Mouse (Mus musculus) left cerebral cortex, postnatal 10 days (tissue): ENCODE results near the gene H2-DMb2. TPM values are rescaled to one million over a fixed set of nuclear protein-coding genes. Genes with fewer than 3 reads are reported as not detected.

Experiments used
- DNase-seq, 2 experiments: peaks; one replicate each; pipeline ENCODE4 v3.0.0; 2021 to 2022; ENCODE audit warnings: low spot score in 2 of 2, mixed read lengths in 1 of 2; ENCODE audit errors: extremely low spot score in 1 of 2
- intact Hi-C: fragments of 180-260 bp; cut with DNase I; formaldehyde crosslinking; loops from one replicate; pipeline ENCODE4 v1.15.1; 2025
- total RNA-seq, 2 experiments: library from RNA; stranded (reverse); gene quantifications; 2 replicates each; pipeline ENCODE4 v1.2.3; 2021

The H2-DMb2 gene
- total RNA-seq, 2 experiments from 2014 or later, result 0.99 to 1.4 TPM

DNA sequence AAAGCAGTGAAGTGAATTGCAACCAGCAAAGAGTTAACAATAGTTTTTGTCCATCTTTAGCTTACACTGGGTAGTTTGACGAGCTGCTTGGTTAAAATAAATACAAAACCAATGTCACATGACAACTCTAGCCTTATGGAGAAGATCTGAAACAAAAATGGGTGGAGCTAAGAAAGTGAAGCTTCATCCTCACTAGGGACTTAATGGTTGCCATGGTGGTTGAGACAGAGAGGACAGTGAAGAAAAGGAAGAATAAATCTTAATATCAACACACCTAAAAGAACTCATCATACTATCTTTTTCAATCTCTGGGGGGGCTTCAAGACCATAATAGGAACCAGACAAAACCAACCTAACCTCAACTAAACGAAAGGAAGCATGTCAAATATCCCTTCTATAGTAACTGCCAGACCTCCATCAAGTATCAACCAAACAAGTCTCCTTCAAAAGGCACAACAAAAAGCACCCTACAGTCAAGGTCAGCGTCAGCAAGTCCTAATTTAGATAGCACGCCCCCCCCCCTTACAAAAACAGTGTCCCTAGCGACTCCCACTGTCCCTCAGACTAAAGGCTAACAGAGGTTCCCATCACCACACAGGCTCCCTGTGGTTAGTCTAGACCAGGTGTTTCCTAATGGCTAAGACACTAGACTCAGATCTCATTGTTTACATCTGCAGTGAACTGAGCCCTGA is 25.5 kb upstream of the H2-DMb2 start:
- intact Hi-C loops, result no loop called here
- DNase-seq, result no peak

DNA sequence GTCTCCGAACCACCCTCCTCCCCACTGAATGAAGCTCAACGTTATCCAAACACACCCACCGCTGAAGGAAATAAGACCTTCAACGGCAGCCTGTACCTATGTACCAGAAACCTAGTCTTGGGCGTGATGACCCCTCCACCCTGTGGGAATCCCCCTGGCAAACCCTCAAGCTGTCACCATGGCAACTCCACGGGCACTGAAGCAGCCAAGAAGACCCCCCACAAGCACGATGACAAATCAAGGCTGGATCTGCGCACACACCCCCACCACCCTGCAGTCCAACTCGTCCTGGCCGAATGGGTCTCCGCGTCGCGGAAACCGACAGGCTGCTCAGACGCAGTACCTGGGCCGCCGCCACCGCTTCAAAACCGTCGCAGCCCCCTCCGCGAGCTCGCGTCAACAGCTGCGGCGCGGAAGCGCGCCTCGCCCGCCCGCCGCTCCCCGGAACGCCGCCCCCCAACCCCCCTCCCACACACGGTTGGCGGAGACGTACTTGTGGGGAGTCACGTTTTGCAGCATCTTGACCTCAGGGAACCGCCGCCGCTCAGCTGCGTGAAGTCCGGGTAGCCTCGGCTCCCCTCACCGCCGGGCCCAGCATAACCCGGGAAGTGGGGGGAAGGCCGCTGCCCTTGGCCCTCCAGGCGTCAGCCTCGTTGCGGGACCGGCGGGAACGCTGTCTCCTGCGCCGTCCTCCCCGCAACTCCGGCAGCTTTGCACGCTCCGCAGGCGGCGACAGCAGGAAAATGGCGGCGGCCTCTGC is 24.8 kb upstream of the H2-DMb2 start:
- DNase-seq, result peak in 1 of 2 experiments; percentile 81
- intact Hi-C loops, result no loop called here

DNA sequence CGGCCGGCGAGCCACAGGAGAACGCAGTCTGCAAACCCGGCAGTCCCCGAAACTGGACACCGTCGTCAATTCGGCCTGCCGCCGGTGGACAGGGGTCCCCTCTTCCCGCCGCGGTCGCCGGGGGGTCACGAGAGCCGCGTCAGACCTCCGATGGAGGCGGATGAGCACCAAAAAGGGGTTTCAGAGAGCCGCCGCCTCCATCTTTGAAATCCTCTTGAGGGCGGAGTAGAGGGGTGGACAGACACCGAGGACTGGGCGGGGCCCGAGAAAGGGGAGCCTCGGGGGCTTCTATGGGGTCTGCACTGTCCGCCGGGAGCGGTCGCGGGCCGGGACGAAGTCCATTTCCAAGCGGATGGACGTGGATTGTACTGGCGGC is 24.2 kb upstream of the H2-DMb2 start:
- intact Hi-C loops, result no loop called here
- DNase-seq, result no peak

DNA sequence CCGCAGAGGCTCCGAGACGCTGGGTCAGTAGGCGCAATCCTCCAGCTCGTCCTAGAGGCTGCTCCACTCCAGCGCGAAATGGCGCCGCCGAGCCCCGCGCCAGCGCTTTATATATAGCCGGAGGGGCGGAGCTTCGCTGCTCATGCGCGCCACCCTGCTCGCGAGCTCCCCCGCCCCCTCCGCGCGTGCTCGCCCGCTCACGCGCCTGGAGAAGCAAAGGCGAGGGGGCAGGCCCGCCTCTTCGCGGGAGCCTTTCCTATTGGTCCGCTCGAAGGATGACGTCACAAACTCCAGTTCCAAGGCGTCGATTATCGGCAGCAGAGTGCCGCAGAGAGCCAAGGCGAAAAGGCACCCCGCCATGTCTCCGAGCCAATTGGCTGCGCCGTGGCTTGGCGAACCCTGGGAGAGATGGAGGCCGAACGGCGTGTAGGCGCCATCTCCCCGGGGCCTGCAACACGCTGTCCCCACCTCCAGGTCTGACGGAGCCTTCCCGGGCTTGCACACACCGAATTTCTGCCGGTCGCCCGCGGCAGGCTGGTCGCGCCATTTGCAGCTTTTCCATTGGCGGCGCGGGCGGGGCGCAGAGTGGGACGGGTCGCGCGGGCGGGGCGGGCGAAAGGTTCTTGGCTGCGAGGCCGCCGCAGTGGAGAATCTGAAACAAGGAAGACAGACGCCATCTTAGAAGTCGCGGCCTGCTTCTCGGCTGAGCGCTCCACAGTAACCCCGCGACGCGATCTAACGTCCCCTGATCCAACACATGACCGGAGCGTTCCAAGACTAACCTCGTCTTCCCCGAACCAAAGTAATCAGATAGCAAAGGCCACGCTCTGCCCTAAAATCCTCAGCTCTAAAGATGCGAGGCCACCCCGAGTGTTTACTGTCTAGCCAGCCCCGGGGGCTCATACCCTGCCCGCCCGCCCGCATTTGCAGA is 23.6 kb upstream of the H2-DMb2 start, which contains the start of gene H2-DMa:
Gene H2-DMa, plus strand, starts transcription at position 293 of the 931 bp plus-strand sequence.
- intact Hi-C loops, result no loop called here
- peak; percentile 99 for DNase-seq

DNA sequence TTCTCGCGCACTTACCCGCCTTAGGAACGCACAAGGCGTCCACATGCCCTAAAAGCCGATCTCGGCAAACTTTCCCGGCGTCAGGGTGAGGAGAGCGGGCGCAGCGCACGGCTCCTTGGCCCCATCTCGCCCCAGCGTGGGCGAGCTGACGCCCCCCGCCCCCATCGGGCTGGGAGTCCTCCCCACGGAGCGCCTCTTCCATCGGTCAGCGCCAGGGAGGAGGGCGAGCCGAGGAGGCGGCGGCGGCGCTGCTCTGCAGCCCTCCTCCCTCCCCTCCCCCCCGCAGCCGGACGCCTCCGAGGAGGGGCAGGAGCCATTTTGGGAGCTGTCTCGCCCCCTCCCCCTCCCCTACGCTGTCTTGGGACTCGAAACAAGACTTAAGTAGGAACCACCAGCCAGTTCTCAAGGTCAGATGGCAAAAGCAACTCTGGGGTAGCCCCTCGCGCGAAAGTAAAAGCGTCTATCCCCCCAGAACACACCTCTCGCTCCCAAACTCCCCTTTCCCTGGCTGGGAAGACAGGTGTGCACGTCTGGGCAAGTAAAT is 22.9 kb upstream of the H2-DMb2 start:
- peak; percentile 89 to 96 for DNase-seq
- intact Hi-C loops, result no loop called here

DNA sequence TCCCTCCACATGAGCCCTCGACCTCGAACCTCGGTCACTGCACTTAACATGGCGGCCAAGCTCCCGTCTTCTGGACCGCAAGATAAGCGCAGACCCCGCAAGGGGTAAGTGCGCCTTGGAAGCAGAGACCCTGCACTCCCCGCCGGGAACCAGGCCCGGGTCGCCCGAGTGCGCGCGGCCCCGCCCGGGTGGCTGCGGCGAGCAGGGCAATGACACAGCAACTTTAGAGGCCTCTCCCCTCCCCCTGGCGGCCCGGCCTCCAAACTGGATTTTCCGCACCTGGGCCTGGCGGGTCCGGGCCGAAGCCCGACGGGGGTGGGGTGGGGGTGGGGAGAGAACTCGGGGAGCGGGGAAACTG is 22.3 kb upstream of the H2-DMb2 start:
- intact Hi-C loops, result no loop called here
- DNase-seq, result peak; percentile 66 to 92

DNA sequence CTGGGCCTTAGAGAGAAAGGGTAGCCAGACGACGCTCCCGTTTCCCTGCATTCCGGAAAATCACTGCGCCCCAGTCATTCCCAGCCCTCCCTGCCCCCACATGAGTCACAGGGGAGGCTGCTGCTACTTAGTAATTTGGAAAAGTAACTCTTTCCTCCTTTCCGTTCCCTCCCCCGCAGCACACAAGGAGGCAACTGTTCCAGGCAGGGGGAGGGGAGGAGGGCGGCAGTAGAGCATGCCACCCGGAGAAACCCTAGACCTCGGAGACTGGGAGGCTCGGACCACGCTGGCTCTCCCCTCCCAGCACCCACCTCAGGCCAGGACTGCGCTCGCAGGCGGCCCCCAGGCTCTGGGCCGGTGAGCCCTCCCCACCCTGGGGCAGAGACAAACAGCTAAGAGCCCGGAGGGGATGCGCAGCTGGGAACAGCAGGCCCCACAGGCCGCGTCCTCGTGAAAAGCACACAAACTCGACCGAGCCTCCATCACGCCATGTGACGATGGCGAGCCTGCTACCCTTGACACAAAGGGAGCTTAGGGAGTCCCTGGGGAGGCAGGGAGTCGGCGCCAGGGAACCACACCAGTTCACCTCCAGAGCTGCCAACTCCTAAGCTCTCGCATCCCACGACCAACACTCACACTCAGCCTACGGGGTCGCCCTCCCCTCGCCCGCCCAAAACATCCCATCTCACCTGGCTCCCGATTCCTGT is 21.8 kb upstream of the H2-DMb2 start:
- intact Hi-C loops, result no loop called here
- DNase-seq, result peak; percentile 86 to 92

DNA sequence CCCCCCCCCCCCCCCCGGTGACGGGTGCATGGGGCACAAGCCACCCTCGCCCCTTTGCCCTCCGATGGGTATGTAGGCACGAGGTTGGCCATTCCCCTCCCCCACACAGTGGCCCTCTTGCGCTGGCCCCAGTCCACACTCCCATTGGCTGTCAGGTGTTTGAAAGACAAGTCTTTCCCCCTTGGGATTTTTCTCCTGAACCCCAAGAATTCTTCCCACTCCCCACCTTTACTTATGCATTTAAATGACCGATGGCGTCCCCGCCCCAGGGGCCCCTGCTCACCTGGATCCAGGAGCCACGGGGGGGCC is 21.3 kb upstream of the H2-DMb2 start:
- peak; percentile 60 to 85 for DNase-seq
- intact Hi-C loops, result no loop called here

DNA sequence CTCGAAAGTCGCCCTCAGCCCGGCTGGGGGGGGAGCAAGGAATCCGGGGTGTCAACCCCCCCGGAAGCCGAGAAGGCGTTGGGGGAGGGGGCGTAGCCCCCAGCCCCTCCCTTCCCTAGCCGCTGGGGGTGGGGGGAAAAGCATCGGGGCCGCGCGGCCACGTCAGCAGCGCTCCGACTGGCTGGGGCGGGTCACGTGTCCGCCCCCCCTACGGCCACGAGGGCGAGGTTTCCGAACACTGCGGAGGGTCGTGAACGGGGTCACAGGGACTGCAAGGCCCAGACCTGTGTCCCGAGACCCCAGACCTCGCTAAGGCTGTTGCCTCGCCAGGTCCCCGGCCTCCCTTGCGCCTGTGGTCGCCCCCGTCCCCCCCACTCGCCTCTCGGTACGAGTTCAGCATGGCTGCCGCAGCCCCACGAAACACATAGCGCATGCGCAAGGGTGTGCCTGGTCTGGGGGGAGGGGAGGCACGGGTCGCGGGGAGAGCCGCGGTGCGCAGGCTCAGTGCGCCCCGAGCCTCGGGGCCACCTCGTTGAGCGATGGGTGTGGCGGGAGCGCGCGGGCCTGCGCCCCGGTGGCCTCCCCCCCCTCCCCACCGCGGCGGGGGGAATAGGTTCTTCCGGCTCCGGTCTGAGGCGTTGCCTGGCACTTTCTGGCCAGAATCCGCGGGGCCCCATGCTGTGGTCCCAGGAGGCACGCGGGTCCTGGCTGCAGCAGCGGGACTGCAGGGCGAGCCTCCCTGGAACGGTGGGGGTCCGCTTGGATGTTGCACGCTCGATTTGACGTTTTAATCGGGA is 20.7 kb upstream of the H2-DMb2 start, which contains the start of gene Brd2:
Gene Brd2, minus strand, starts transcription at position 447 of the 797 bp plus-strand sequence.
- DNase-seq, result peak; percentile 93 to 98
- intact Hi-C loops, result no loop called here

DNA sequence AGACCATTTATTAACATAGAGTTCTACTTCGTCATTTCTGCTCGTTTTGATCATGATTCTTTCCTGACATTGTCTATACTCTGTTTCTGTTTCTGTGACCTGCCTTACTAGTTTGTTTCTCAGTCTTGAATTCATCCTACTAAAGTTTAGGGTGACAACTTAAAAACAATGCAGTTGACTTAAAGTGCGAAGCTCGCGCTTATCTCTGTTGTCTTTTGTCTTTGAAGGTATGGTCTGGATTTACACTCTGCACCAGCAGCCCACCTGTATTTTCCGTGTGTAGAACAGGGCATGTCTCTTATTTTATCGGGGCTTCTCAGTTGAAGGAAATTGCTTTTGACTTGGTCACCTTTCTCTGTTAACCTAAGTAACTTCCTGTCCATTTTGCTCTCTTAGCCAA is 20.0 kb upstream of the H2-DMb2 start:
- no peak for DNase-seq
- intact Hi-C loops, result no loop called here

DNA sequence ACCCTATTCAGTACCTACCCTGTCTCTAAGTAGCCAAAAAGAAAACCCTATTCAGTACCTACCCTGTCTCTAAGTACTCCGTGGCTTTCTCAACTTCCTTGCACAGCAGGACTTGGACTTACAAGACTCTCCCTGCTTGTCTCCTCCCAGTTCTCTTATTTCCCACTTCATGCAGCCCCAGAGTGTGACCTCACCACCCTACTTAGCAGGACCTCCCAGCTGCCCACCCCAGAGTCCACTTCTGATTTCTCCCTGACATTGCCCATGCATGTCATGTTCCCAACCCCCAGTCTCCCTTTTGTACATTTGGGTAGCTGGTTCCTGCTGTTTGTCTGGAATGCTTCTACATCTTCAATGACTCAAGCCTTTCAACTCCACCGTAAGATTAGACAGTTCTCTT is 19.6 kb upstream of the H2-DMb2 start:
- intact Hi-C loops, result no loop called here
- no peak for DNase-seq

DNA sequence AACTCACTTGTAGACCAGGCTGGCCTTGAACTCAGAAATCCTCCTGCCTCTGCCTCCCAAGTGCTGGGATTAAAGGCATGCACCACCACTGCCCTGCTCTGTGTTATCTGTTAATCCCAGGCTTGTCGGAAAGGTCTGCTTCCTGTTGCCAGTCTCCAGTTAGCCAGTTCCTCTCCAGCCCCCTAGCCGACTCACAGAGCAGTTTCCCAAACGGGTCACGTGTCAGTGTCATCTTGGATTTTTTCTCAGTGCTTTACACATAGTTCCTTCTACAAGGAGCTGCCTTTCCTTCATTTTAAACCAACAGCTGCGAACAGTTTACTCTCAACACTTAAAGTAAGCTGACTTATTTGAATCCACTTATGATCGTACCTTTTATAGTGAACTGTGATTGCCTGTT is 18.5 kb upstream of the H2-DMb2 start:
- intact Hi-C loops, result no loop called here
- DNase-seq, result no peak

DNA sequence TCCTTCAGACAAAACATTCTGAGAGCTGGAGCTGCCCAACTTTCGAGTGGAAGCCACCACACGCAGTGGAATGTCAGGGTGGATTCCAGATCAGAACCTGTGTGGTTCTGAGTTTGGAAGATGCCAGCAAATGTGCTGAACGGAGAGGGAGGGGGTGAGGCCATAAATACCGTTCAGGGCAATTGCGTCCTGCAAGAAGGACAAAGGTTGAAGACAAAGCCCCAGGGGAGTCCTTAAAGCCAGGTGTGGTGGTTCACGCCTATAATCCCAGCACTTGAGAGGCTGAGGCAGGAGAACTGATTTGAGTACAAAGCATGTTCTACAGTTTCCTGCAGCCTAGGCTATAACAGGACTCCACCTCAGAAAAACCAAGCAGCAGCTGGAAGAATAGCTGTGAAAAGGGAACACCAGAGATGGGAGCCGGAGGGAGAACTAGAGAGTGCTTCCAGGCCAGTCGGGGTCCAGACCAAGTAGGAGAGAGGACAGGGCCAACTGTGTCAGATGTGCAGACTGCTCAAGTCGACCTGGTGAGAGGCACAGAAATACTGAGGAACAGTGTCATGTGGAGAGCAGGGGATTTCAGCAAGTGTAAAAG is 16.2 kb upstream of the H2-DMb2 start:
- no peak for DNase-seq
- intact Hi-C loops, result no loop called here

DNA sequence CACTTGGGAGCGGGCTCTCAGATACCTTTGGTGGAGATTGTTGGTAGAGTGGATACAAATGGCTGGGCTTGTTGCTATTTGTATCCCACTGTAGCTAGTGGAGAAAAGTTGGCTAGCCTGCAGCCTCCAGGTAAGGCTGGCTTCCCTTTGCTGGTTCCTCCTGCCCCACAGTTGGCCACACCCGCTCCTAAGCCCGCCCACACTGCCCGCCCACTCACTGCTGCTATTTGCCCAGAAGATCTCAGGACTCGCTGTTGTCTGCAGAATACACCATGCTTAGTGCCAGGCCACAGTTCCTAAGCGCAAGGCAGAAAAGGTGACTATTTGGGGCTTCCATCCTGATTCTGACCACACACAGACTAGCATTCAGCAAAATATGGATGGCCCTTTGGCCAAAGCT is 15.6 kb upstream of the H2-DMb2 start:
- peak in 1 of 2 experiments; percentile 71 for DNase-seq
- intact Hi-C loops, result no loop called here

DNA sequence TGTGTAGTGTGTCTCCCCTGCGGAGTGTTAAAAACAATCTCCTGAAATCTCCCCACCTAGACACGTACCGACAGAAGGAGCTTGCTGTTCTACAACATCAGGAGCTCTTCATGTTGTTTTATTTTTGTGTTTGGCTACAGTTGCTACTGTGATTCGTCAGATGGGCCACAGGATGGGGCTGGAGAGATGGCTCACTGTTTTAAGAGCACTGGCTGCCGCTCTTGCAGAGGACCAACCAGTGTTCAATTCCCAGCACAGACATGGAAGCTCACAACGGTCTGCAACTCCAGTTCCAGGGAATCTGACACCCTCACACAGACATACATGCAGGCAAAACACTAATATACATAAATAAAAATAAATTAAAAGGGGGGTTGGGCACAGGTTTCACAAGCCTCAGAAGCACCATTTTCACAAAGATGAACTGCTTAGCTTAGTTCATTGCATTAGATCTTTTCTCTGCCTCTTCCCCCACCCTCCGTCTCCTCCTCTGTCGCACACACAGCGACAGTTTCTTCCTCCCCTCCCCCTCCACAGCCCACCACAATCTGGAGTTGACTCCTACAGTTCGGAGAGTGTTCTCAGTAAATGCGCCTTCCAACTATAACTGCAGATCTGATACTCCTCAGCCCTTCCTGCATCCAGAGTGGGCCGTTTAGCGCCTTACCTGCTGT is 14.7 kb upstream of the H2-DMb2 start:
- intact Hi-C loops, result no loop called here
- peak in 1 of 2 experiments; percentile 54 for DNase-seq

DNA sequence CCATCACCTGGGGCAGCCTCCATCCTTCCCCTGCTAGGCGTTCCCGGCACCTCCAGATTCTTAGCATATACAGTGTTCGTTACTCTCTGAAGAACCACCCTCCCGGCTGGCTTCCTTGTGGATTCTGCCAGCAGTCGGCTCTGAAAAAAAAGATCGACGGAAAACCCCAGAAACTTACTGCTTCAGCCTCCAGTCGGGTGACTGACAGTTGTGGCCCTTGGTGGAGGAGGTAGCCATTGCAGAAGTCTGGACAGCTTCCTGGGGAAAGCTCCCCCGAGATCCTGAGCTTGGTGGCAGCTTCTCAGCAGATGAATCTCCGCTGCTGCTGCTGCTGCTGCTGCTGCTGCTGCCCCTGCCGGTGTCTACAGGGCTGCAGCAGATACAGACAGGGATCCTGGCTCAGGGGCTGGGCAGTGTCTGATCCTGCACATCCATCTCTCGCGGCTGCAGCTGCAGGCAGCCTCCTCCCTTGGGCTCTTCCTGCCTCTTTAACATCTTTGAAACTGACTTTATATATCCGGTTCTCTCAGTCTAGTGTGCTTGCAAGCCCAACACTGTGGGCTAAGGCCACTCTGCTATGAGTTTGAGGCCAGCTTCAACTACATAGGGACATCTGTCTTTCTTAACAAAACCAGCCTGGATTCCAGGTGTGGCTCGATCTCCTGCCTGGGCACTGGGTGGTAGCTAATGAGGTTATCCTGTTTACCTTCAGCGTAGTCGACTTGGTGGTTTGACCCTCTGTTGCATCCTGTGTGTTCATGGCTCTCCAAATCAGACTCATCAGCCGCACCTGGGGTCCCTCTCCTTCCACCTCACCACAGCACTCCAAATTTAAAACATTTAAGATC is 13.9 kb upstream of the H2-DMb2 start:
- DNase-seq, result no peak
- intact Hi-C loops, result no loop called here
